Mouse (Mus musculus) gastrocnemius, postnatal 25 days (tissue): ENCODE measurements around the gene Slc25a42. TPM values are rescaled to one million over a fixed set of nuclear protein-coding genes. Genes with fewer than 3 reads are reported as not detected.
A peak's percentile ranks its signal among the peaks of the same experiment; 100 is the strongest.

Experiments used
- DNase-seq: peaks from one replicate; pipeline ENCODE4 v3.0.0; 2022
- total RNA-seq, 2 experiments: library from RNA; stranded (reverse); gene quantifications; 1 replicate in 1 of 2; 2 replicates in 1 of 2; pipeline ENCODE4 v1.2.3; 2021

The Slc25a42 gene
- total RNA-seq, 2 experiments from 2014 or later: 30.0 to 39.2 TPM

DNA sequence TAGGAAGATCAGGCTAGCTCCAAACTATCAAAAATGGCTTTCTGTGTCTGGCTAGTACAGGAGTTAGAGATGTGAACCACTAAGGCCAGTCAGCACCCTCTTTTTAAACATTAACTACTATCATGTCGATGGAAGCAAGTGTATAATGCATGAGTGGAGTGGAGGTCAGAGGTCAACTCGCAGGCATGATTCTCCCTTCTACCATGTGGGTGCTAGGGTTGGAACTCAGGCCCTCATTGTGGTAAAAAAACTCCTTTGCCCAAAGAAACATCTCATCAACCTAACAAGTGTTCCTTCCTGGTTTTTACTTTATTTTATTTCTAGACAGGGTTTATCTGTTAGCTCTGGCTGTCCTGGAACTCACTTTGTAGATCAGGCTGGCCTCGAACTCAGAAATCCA lies 41.4 kb downstream of the Slc25a42 start:
- no peak for DNase-seq

DNA sequence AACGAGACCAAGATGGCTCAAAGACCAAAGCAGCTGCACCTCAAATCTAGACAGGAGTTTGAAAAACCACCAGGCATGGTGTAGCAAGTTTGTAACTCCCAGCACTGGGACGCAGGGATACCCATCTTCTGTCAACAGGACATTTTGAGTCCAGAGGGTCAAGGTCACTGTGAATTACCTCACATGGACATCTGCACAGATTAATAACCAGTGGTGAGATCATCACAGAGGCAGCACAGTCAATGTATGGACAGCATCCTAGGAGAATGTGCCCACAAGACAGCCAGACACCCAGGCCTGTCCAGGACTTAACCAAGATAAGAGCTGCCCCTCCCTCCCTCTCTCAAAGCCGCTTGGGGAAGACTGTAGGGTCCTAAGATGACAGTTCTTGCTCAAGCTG lies 42.0 kb downstream of the Slc25a42 start:
- no peak for DNase-seq

DNA sequence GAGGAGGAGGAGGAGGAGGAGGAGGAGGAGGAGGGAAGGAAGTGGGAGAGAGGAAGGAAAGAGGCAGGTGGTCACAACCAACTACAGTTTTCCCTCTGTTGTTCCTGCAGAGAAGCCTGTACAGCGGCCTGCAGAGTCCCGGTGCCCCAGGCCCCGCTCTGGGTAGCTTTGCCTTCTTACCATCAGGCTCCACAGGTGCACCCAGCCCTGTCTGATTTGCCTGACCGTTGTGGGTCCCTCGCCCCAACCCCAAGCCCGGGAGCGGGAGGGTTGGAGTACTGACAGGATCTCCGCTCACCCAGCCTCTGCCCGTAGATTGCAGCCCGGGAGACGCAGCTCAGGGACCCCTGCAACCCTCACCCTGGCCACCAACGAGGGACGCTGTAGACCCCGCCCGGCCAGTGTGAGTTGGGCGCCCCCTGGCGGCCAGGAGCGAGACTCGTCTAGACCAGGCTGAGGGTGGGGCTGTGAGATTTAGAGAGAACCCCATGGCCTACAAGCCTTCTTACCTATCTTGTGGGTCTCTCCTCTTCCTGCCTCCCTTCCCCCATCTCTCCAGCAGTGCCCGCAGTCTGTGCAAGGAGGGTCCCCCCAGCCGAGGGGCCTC lies 45.5 kb downstream of the Slc25a42 start:
- peak; percentile 46 for DNase-seq

DNA sequence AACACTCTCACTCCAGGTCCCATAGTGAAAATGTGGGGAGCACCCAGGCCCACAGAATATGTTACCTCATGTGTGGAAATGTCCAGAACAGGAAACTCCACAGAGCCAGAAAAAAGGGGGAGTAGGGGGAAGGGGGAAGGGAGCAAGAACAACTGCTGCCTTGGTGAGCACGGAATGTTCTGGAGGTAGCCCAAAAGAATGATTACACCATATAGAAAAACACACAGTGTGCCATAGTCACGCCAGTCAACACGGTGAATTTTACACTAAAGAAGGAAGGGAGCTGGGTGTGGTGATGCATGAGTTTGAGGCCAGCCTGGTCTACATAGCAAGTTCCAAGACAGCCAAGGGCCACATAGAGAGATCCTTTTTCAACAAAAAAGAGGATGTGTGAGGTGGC lies 48.8 kb downstream of the Slc25a42 start:
- no peak for DNase-seq

DNA sequence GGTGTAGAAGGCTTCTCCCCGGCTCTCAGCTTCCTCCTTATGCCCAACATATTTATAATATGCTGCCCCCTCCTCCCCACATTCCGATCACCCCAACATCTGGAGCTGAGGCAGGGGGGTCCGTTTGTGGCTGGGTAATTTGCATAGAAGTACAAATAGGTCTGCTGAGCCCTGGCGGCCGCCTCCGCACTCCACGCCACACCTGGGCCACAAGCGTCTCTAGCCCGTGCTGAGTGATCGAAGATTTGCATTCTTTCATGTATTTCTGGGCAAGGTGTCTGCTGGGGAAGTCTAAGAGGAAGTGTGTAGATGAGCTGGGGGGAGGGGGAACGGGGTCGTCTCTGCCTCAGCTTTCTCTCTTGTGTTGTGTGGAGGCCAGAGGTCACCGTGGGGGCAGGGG lies 52.1 kb downstream of the Slc25a42 start:
- DNase-seq: no peak

DNA sequence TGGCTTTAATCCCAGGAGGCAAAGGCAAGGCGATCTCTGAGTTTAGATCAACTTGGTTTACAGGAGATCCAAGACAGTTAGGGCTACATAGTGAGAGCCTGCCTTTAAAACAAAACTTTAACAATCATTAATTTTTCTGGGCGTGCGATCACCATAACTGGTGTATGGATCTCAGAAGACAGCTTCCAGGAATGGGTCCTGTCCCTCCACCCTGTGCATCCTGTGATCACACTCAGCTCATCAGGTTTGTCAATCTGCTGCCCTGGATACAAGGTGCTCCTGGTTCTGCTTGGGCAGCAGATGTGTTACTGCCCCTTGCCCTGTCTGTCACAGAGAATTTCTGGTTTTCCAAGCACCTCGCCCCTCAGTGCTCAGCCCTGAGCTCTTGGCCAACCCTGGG lies 52.9 kb downstream of the Slc25a42 start:
- no peak for DNase-seq

DNA sequence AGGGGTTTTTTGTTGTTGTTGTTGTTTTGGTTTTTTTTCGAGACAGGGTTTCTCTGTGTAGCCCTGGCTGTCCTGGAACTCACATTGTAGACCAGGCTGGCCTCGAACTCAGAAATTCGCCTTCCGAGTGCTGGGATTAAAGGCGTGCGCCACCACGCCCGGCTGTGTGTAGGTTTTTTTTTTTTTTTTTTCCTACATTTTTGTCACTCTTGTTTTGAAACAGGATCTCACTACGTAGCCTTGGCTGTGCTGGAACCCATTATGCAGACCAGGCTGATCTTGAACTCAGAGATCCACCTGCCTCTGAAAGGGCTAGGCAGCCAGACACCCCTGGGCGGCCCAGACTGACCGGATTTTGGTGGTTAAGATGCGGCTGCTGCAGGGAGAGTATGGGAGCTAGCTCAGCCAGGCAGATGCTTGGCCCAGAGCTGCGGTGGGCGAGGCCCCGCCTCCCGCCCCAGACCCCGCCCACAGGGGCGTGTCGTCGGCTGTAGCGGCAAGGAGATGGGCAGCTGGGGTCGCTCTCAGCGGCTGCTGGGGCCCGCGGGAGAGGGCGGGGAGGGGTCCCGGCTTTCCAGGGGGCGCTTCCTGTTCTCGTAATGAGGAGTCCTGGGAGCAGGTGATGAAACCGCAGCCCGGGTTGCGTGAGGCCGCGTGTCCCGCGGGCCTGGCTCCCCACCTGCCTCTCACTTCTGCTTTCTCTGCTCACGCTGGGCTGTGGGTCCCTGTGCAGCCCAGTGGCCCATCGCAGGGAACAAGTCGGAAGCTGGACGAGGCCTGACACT lies 53.8 kb downstream of the Slc25a42 start:
- peak; percentile 64 for DNase-seq

DNA sequence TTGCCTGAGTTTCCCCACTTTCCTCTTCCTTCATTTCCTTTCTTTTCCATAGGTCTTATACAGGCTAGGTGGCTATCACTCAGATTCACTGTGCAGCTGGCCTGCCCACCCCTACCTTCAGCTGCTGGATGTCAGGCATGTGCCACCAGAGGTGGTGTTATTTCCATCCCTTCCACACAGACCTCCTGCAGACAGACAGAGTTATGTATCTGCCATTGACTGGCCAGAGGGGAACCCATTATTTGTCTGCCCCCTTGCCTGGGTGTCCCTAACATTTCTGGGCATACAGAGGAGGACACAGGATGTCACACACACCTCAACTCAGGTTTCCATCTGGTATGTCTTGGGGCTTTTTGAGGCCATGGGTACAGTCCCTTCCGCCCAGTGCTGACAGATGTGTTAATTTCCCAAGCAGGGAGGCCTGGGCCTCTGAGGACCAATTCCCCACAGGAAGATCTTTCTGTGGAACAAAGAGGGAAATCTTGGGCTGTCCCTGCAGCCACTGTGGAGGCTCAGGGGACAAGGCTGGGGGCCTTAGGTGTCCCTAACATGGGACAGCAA lies 54.8 kb downstream of the Slc25a42 start:
- DNase-seq: no peak

DNA sequence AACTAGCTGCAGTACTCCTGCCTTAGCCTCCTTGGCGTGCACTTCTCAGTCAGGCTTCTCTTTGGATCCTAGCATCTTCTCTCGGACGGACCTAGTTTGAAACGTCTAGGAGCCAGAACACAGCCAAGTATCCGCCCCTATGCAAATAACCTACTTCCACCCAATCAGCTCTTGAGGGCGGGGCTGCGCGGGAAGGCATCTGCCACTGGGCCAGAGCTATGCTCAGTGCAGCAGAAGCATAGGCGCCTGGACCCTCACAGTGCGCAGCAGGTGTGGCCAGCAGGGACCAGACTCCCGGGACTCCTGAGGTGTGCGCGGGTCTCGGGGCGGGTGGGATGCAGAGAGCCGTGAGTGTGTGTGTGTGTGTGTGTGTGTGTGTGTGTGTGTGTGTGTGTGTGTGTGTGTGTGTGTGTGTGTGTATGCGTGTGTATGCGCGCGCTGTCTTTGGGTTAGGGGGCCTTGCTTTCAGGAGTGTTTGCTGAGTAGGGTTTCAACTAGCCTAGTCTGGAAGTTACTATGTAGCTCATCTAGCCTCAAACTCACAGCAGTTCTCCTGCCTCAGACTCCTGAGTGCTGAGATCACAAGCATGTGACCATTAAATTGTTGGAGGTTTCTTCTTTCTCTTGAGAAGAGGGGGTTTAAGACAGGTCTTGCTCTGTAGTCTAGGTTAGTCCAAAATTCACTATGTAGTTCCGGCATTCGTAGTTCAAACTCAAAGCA lies 59.4 kb downstream of the Slc25a42 start:
- DNase-seq: peak; percentile 56

DNA sequence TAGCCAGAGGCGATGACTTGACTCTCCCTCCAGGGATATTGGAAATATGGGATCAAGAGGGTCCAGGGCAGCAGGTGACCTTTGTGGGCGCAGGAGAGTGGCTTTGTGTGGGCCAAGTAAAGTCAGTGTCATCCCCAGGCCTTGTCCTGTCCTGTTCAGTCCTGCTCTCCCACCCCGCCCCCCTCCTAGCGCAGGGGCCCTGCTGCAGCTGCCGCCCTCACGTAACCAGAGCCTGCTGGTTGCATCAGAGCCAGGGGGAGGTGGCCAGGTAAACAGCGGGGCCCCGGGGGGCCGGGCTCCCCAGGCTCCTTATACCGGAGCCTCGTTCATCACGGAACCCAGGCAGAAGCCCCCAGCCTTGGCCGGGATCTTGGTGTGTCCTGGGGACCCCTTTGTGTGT lies 61.9 kb downstream of the Slc25a42 start:
- no peak for DNase-seq

DNA sequence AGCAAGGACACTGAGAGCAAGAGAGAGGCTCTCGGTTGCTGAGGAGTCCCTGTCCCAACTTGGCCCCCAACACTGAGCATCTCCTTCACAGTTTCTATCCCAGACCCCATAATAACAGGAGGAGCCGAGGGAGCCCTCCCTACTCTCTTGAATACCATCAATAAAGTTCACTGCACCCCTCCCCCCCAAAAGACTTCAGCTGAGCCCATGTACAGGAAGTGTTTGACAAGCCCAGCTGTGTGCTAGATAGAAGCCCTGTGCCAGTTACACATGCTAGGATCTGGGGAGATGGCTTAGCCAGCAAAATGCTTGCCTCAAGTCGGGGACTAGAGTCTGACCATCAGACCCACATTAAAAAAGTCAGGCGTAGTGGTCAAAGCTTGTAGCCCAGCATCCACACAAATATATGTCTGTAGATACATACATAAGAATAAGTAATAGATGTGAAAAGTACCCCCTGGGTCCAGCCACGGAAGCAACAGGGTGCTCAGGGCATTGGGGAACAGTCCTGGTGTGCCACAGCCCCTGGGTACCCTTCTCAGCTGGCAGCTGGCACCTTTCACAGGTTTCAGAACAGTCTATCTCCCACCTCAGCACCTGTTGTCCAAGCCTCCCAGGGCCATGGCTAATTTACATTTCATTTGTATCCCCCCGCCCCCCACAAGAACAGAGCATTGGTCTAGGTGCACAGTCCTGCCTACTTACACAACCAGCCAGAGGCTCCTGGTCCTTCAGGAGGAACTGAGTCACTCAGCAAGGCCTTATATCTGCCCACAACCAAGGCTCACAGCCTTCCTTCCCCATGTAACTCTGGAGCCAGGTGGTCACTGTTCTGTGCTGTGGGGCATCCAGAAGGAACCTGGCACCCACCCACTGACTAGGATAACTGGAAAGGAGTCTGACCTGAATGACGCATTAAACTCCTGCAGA lies 64.2 kb downstream of the Slc25a42 start:
- DNase-seq: no peak

DNA sequence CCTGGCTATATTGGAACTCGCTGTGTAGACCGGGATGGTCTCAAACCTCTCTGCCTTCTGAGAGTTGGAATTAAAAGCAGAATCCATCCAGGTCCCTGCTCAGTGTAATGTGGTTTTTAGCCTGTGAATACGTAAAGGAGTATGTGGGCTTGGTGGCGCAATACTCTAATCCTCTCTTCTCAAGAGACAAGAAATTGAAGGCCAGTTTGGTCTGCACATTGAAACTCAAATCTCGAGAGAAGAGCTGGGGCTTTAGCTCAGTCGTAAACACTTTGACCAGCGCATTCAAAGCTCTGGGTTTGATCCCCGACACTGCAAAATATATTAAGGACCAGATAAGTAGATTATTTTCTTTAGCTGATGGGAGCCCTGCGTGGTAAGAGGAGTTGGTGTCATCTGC lies 72.1 kb downstream of the Slc25a42 start:
- DNase-seq: no peak

DNA sequence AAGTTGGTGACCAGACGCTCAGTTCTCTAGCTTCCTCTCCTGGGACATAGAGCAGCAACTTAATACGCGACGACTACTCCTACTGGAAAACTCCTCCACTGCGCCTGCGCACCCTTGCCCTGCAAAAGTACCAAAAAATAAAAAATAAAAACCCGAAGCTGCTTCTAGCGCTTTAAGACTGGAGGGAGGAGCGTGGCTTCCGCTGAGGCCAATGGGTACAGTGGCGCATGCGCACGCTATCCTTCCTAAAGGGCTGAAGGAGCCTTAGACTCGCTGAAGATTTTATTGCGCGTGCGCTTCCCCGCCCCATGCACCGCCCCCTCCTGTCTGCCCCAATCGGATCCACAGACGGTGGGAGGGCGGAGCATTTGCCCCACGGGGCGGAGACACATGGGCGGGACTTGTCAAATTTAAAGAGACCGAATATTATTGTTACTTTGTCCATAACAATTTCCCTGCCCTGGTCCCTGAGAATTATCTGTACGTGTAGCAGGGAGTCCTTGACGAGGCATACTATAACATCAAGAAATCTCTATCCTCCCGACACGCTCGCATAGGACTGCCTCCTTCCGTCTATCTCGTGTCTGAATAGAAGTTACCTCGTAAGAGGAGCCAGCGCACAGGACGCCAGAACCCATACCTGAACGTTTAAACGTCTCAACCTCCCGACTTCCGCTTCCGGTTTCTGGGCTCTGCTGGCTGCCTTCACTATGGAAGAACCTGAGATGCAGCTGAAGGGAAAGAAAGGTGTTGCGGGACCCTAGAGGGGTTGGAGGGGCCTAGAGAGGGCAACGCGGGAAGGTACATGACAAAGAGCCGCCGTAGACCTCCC lies 72.9 kb downstream of the Slc25a42 start, which contains the start of the genes Rfxank, Borcs8 and Mef2b:
Rfxank (minus strand) TSS at position 129 of the 832 bp plus-strand sequence.
Borcs8 (plus strand) TSS at position 474 of the 832 bp plus-strand sequence.
Mef2b (plus strand) TSS at position 686 of the 832 bp plus-strand sequence.
- peak; percentile 99 for DNase-seq

DNA sequence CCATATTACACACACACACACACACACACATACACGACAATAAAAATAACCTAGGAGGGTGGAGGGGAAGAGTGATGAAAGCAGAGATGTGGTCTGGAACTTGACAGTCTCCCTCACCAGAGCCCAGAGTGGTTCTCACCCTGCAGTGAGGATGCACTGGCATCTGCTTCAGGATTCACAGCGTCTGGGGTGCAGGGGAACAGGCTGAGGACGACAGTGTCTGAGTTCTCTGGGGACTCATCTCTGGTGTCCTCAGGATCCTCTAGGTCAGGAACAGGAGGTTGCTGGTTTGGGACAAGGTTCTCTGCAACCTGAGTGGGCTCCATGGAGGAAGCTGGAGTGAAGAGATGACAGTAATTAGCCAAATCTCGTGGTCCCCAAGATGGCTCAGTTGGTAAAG lies 74.2 kb downstream of the Slc25a42 start:
- DNase-seq: no peak

DNA sequence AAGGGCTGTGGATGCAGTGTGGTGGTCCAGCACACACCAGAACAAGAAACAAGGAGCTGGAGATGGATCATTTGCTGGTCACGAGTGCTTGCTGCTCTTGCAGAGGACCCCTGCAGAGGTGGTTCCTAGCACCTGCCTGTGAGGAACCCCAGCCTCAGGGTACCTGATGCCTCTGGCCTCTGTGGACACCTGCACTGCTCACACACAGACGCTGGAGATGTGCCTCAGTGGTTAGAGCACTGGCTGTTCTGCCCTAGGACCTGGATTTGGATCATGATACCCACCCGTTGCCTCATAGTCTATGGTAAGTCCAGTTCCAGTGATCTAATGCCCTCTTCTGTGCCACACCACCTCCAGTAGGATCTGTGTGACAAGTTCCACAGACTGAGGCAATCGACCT lies 75.5 kb downstream of the Slc25a42 start:
- no peak for DNase-seq

DNA sequence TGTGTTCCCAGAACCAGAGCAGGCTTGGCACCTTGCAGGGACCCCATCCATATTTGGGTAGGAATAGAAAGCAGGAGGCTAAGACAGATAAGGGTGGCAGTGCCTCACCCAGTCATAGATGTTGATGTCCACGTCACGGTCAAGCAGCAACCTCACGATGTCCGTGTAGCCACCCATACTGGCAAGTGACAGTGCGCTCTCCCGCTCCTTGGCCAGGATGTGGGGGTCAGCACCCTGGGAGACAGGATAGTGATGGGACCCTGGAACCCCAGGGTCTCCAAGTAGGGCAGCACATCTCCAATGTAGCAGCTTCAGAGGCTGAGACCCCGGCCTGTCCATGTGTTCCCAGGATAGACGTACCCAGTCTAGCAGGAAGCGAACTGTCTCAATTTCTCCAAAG lies 77.2 kb downstream of the Slc25a42 start:
- DNase-seq: no peak
